Mouse (Mus musculus): Measurements from ENCODE around the gene Crat.

GRCm38 (mm10) chr2:30436809-30437208 is 21.2 kb upstream of the Crat start:
- TF ChIP-seq POLR2A (IDR thresholded peaks at IDR 0.05; ENCODE audit: insufficient read depth, low read depth, low read length) (no peak), CTCF (IDR thresholded peaks at IDR 0.05; ENCODE audit: insufficient read depth, low read depth, low read length) (no peak)
